Comparison of ENCODE assay signal across 15 mouse cellular contexts in genomic region chr2:71033987-71034386, GRCm38 (mm10). TPM values are rescaled to one million over a fixed set of nuclear protein-coding genes. Genes with fewer than 3 reads are reported as not detected.
DNase-seq lines count a peak whose midpoint lies in the region; ATAC-seq and TF ChIP-seq lines count a peak whose summit lies in the region.
"Had no signal": no experiment of that assay in that cellular context is flagged by ENCODE, and none has a peak within 500 bp of the region (broad histone marks: within the 10 kb centered on the region; RNA-seq: fewer than 3 reads in every experiment).

No protein-coding gene starts in this region.

- no peak overlapping the region for H3K9ac ChIP-seq in embryonic facial prominence, embryonic 14.5 days (ENCODE audit: low read depth, low read length)
- H3K9ac ChIP-seq in hindbrain, embryonic 12.5 days, result no peak overlapping the region
- no peak overlapping the region for H3K9ac ChIP-seq in hindbrain, embryonic 16.5 days (ENCODE audit: low read depth, low read length)
- no peak overlapping the region for H3K9ac ChIP-seq in heart, postnatal 0 days (replicated peaks; ENCODE audit: low read depth, low read length)
- H3K9ac ChIP-seq in midbrain, embryonic 16.5 days (ENCODE audit: low read depth, low read length), result no peak overlapping the region
- H3K9ac ChIP-seq: kidney, embryonic 15.5 days; liver, postnatal 0 days had no signal

- WGBS in embryonic facial prominence, embryonic 14.5 days, result 58% methylated on average over 8 of the region's 8 CpGs
- 68% methylated on average over 8 of the region's 8 CpGs for WGBS in embryonic facial prominence, embryonic 10.5 days
- 38% methylated on average over 8 of the region's 8 CpGs for WGBS in hindbrain, embryonic 12.5 days
- WGBS in hindbrain, embryonic 16.5 days, result 32% methylated on average over 8 of the region's 8 CpGs
- WGBS in heart, postnatal 0 days, result 30% methylated on average over 8 of the region's 8 CpGs
- 21% methylated on average over 8 of the region's 8 CpGs for WGBS in midbrain, embryonic 16.5 days

- no peak overlapping the region for H3K27ac ChIP-seq in embryonic facial prominence, embryonic 14.5 days (replicated peaks; ENCODE audit: low read depth, low read length)
- H3K27ac ChIP-seq in embryonic facial prominence, embryonic 10.5 days (replicated peaks), result no peak overlapping the region
- H3K27ac ChIP-seq in hindbrain, embryonic 12.5 days, result peak overlapping the region; percentile 60
- H3K27ac ChIP-seq in hindbrain, embryonic 16.5 days (ENCODE audit: low read depth, low read length), result no peak overlapping the region
- H3K27ac ChIP-seq in heart, postnatal 0 days (ENCODE audit: low read depth), result peak overlapping the region; percentile 69
- no peak overlapping the region for H3K27ac ChIP-seq in midbrain, embryonic 16.5 days (ENCODE audit: low read length)
- H3K27ac ChIP-seq: kidney, embryonic 15.5 days had no signal

- DNase-seq in embryonic facial prominence, embryonic 14.5 days (ENCODE audit: low spot score), result peak; percentile 34
- DNase-seq in embryonic facial prominence, embryonic 10.5 days (ENCODE audit: low spot score), result no peak
- DNase-seq in heart, postnatal 0 days (ENCODE audit: low spot score), result peak; percentile 65
- DNase-seq in cerebellum, adult 11-12 months, result no peak
- DNase-seq: adrenal gland, postnatal 10 days; layer of hippocampus, adult 9-11 months; liver, postnatal 0 days; lung, postnatal 4 days; right cerebral cortex, adult 18-20 months; thymus, adult 18-20 months had no signal

- H3K4me1 ChIP-seq in embryonic facial prominence, embryonic 14.5 days (ENCODE audit: control insufficient read depth, insufficient read depth, low read length), result 0 out of 2 replicates have a peak, but pooled peaks cover 3% of the 10 kb centered on the region
- peaks cover 10% of the 10 kb centered on the region; the same call in 1 of the 2 replicates for H3K4me1 ChIP-seq in embryonic facial prominence, embryonic 10.5 days
- peaks cover 27% of the 10 kb centered on the region for H3K4me1 ChIP-seq in hindbrain, embryonic 12.5 days
- peaks cover 4% of the 10 kb centered on the region; the same call in 1 of the 2 replicates for H3K4me1 ChIP-seq in hindbrain, embryonic 16.5 days (ENCODE audit: control insufficient read depth, insufficient read depth, low read depth, low read length)
- H3K4me1 ChIP-seq in heart, postnatal 0 days (ENCODE audit: control insufficient read depth, insufficient read depth), result peaks cover 26% of the 10 kb centered on the region
- 0 out of 2 replicates have a peak, but pooled peaks cover 3% of the 10 kb centered on the region for H3K4me1 ChIP-seq in midbrain, embryonic 16.5 days (ENCODE audit: control insufficient read depth, insufficient read depth, low read length)
- H3K4me1 ChIP-seq: kidney, embryonic 15.5 days had no signal

- no peak for TF ChIP-seq EP300 in heart, postnatal 0 days (IDR thresholded peaks at IDR 0.05; ENCODE audit: low read depth)

- peak; percentile 66 for ATAC-seq in embryonic facial prominence, embryonic 14.5 days (ENCODE audit: low read depth)
- peak; percentile 82 for ATAC-seq in hindbrain, embryonic 12.5 days (ENCODE audit: low FRiP score)
- no peak for ATAC-seq in hindbrain, embryonic 16.5 days
- peak; percentile 59 for ATAC-seq in heart, postnatal 0 days (ENCODE audit: insufficient read depth, low read depth)
- ATAC-seq in midbrain, embryonic 16.5 days, result peak; percentile 57; the same call in 1 of the 2 replicates
- no peak for ATAC-seq in CD4-positive, CD25-positive, alpha-beta regulatory T cell, adult 4 months
- ATAC-seq: liver, postnatal 0 days had no signal

- H3K9me3 ChIP-seq in embryonic facial prominence, embryonic 14.5 days (ENCODE audit: control insufficient read depth, low read length), result no peaks in the 10 kb centered on the region
- no peaks in the 10 kb centered on the region for H3K9me3 ChIP-seq in embryonic facial prominence, embryonic 10.5 days
- no peaks in the 10 kb centered on the region for H3K9me3 ChIP-seq in hindbrain, embryonic 12.5 days (replicated peaks)
- H3K9me3 ChIP-seq in hindbrain, embryonic 16.5 days (ENCODE audit: control insufficient read depth, low read length), result no peaks in the 10 kb centered on the region
- H3K9me3 ChIP-seq in heart, postnatal 0 days (replicated peaks; ENCODE audit: control insufficient read depth, low read length), result no peaks in the 10 kb centered on the region
- no peaks in the 10 kb centered on the region for H3K9me3 ChIP-seq in midbrain, embryonic 16.5 days (replicated peaks; ENCODE audit: control insufficient read depth, low read length, poor library complexity, severe bottlenecking)
- H3K9me3 ChIP-seq: kidney, embryonic 15.5 days had no signal

- H3K4me3 ChIP-seq in embryonic facial prominence, embryonic 14.5 days (ENCODE audit: low read depth, low read length), result no peak overlapping the region
- H3K4me3 ChIP-seq in embryonic facial prominence, embryonic 10.5 days, result no peak overlapping the region
- no peak overlapping the region for H3K4me3 ChIP-seq in hindbrain, embryonic 12.5 days
- H3K4me3 ChIP-seq in hindbrain, embryonic 16.5 days (ENCODE audit: low read length), result no peak overlapping the region
- no peak overlapping the region for H3K4me3 ChIP-seq in heart, postnatal 0 days (ENCODE audit: low read depth, low read length)
- no peak overlapping the region for H3K4me3 ChIP-seq in midbrain, embryonic 16.5 days (ENCODE audit: low read depth, low read length)
- H3K4me3 ChIP-seq: kidney, embryonic 15.5 days had no signal

- no peaks in the 10 kb centered on the region for H3K27me3 ChIP-seq in embryonic facial prominence, embryonic 14.5 days (replicated peaks; ENCODE audit: control insufficient read depth, insufficient read depth, low read length)
- no peaks in the 10 kb centered on the region for H3K27me3 ChIP-seq in embryonic facial prominence, embryonic 10.5 days (replicated peaks; ENCODE audit: low read depth, poor library complexity, severe bottlenecking)
- no peaks in the 10 kb centered on the region for H3K27me3 ChIP-seq in hindbrain, embryonic 12.5 days
- no peaks in the 10 kb centered on the region for H3K27me3 ChIP-seq in hindbrain, embryonic 16.5 days (replicated peaks; ENCODE audit: control insufficient read depth, insufficient read depth, low read length)
- H3K27me3 ChIP-seq in heart, postnatal 0 days (ENCODE audit: control insufficient read depth, insufficient read depth, low read length), result no peaks in the 10 kb centered on the region
- no peaks in the 10 kb centered on the region for H3K27me3 ChIP-seq in midbrain, embryonic 16.5 days (ENCODE audit: control insufficient read depth, insufficient read depth, low read depth, low read length)
- H3K27me3 ChIP-seq: kidney, embryonic 15.5 days had no signal

- H3K4me2 ChIP-seq in embryonic facial prominence, embryonic 14.5 days (ENCODE audit: low read depth, low read length), result no peak overlapping the region
- H3K4me2 ChIP-seq in hindbrain, embryonic 12.5 days (replicated peaks), result no peak overlapping the region
- H3K4me2 ChIP-seq in hindbrain, embryonic 16.5 days (ENCODE audit: low read length), result no peak overlapping the region
- H3K4me2 ChIP-seq in heart, postnatal 0 days (ENCODE audit: low read depth, low read length), result no peak overlapping the region
- no peak overlapping the region for H3K4me2 ChIP-seq in midbrain, embryonic 16.5 days (ENCODE audit: low read length)
- H3K4me2 ChIP-seq: kidney, embryonic 15.5 days had no signal

- no peak for TF ChIP-seq CTCF in heart, postnatal 0 days (IDR thresholded peaks at IDR 0.05; ENCODE audit: low read depth)

- H3K36me3 ChIP-seq in embryonic facial prominence, embryonic 14.5 days (ENCODE audit: control insufficient read depth, insufficient read depth, low read length), result no peaks in the 10 kb centered on the region
- H3K36me3 ChIP-seq in embryonic facial prominence, embryonic 10.5 days (replicated peaks), result no peaks in the 10 kb centered on the region
- no peaks in the 10 kb centered on the region for H3K36me3 ChIP-seq in hindbrain, embryonic 12.5 days
- H3K36me3 ChIP-seq in hindbrain, embryonic 16.5 days (ENCODE audit: control insufficient read depth, insufficient read depth, low read length), result no peaks in the 10 kb centered on the region
- no peaks in the 10 kb centered on the region for H3K36me3 ChIP-seq in heart, postnatal 0 days (replicated peaks; ENCODE audit: control insufficient read depth, insufficient read depth, low read length)
- H3K36me3 ChIP-seq in midbrain, embryonic 16.5 days (ENCODE audit: control insufficient read depth, insufficient read depth, low read length), result no peaks in the 10 kb centered on the region
- H3K36me3 ChIP-seq: kidney, embryonic 15.5 days had no signal

RNA-seq across cellular contexts. Expression of gene Dcaf17, which starts 21.1 kb away (rescaled TPM):
- 22.0 and 23.8 TPM in 2 replicates for polyA plus RNA-seq in embryonic facial prominence, embryonic 14.5 days (2014; fragmentation: Nextera tagmentation; extraction: Ambion mirVana)
- polyA plus RNA-seq in embryonic facial prominence, embryonic 10.5 days (2016; fragmentation: Nextera tagmentation; extraction: Ambion mirVana), result 36.3 and 42.4 TPM in 2 replicates
- polyA plus RNA-seq in hindbrain, embryonic 12.5 days (2016; fragmentation: Nextera tagmentation; extraction: Ambion mirVana), result 36.7 and 38.4 TPM in 2 replicates
- 32.0 and 33.0 TPM in 2 replicates for polyA plus RNA-seq in hindbrain, embryonic 16.5 days (2015; fragmentation: Nextera tagmentation; extraction: Ambion mirVana)
- total RNA-seq in heart, postnatal 0 days (2014; rRNA removed; ENCODE audit: low replicate concordance), result 7.7 and 7.9 TPM in 2 replicates
- polyA plus RNA-seq in heart, postnatal 0 days (2015; fragmentation: Nextera tagmentation; extraction: Ambion mirVana), result 12.3 and 13.6 TPM in 2 replicates
- polyA plus RNA-seq in midbrain, embryonic 16.5 days (2015; fragmentation: Nextera tagmentation; extraction: Ambion mirVana), result 31.2 and 33.2 TPM in 2 replicates
- 10 to 100 TPM; 25.2 to 27.4 TPM for polyA plus RNA-seq in CD4-positive, CD25-positive, alpha-beta regulatory T cell, adult 4 months (2017; shearing (Covaris generic))

RNA-seq across cellular contexts. Expression of gene Mettl8, which starts 21.4 kb away (rescaled TPM):
- 14.9 and 16.5 TPM in 2 replicates for polyA plus RNA-seq in embryonic facial prominence, embryonic 14.5 days (2014; fragmentation: Nextera tagmentation; extraction: Ambion mirVana)
- polyA plus RNA-seq in embryonic facial prominence, embryonic 10.5 days (2016; fragmentation: Nextera tagmentation; extraction: Ambion mirVana), result 20.4 and 24.9 TPM in 2 replicates
- 19.2 and 19.9 TPM in 2 replicates for polyA plus RNA-seq in hindbrain, embryonic 12.5 days (2016; fragmentation: Nextera tagmentation; extraction: Ambion mirVana)
- 10.3 and 11.1 TPM in 2 replicates for polyA plus RNA-seq in hindbrain, embryonic 16.5 days (2015; fragmentation: Nextera tagmentation; extraction: Ambion mirVana)
- 1.2 and 11.0 TPM in 2 replicates for total RNA-seq in heart, postnatal 0 days (2014; rRNA removed; ENCODE audit: low replicate concordance)
- polyA plus RNA-seq in heart, postnatal 0 days (2015; fragmentation: Nextera tagmentation; extraction: Ambion mirVana), result 5.0 and 5.7 TPM in 2 replicates
- polyA plus RNA-seq in midbrain, embryonic 16.5 days (2015; fragmentation: Nextera tagmentation; extraction: Ambion mirVana), result 11.2 and 12.6 TPM in 2 replicates
- 10 to 100 TPM; 22.3 to 24.8 TPM for polyA plus RNA-seq in CD4-positive, CD25-positive, alpha-beta regulatory T cell, adult 4 months (2017; shearing (Covaris generic))

Comparison
In these comparisons a context has a peak if more than half of its experiments do, and no peak if none do; other contexts are left out.
1. ATAC-seq: peak in embryonic facial prominence, embryonic 14.5 days (single experiment), hindbrain, embryonic 12.5 days (single experiment), heart, postnatal 0 days (single experiment) and midbrain, embryonic 16.5 days (single experiment); none in hindbrain, embryonic 16.5 days (single experiment) and CD4-positive, CD25-positive, alpha-beta regulatory T cell, adult 4 months (single experiment).
2. DNase-seq: peak in embryonic facial prominence, embryonic 14.5 days (single experiment) and heart, postnatal 0 days (single experiment); none in embryonic facial prominence, embryonic 10.5 days (single experiment) and cerebellum, adult 11-12 months (single experiment).
3. H3K27ac ChIP-seq: peak in hindbrain, embryonic 12.5 days (single experiment) and heart, postnatal 0 days (single experiment); none in embryonic facial prominence, embryonic 14.5 days (single experiment), embryonic facial prominence, embryonic 10.5 days (single experiment), hindbrain, embryonic 16.5 days (single experiment) and midbrain, embryonic 16.5 days (single experiment).